Comparison of ENCODE assay signal across 19 mouse cellular contexts in genomic region chr19:53810584-53810983, GRCm38 (mm10).
DNase-seq lines count a peak whose midpoint lies in the region; ATAC-seq and TF ChIP-seq lines count a peak whose summit lies in the region.
"Had no signal": no experiment of that assay in that cellular context is flagged by ENCODE, and none has a peak within 500 bp of the region (broad histone marks: within the 10 kb centered on the region; RNA-seq: fewer than 3 reads in every experiment).

No protein-coding gene starts in this region.

- intact Hi-C loops in heart, adult 2 months (cut with DNase I) = no loop called here

- 0 out of 2 replicates have a peak, but pooled peaks have one; percentile 28 for ATAC-seq in kidney, embryonic 14.5 days (ENCODE audit: low FRiP score, low TSS enrichment)
- peak; percentile 12; the same call in 1 of the 2 replicates for ATAC-seq in lung, embryonic 14.5 days (ENCODE audit: insufficient read depth)
- ATAC-seq: midbrain, embryonic 13.5 days had no signal

- DNase-seq in heart, adult 2 months = no peak
- no peak for DNase-seq in heart, adult 18-20 months
- no peak for DNase-seq in kidney, postnatal 36 days
- DNase-seq in lung, embryonic 14.5 days = peak; percentile 71
- DNase-seq in lung, adult 2 months = no peak
- DNase-seq in urinary bladder, postnatal 25 days (ENCODE audit: low spot score) = no peak
- DNase-seq in cerebellum, adult 9-10 months = no peak
- DNase-seq: adrenal gland, adult 8-10 months; cerebellum, postnatal 14 days; embryo, embryonic 11 days; gastrocnemius, postnatal 25 days; kidney, adult 9 months; retina, postnatal 1 day; right cerebral cortex, postnatal 4 days had no signal

- no peaks in the 10 kb centered on the region for H3K27me3 ChIP-seq in heart, adult 2 months (ENCODE audit: control insufficient read depth, insufficient read depth, low read length)
- H3K27me3 ChIP-seq in kidney, embryonic 14.5 days (ENCODE audit: control insufficient read depth, insufficient read depth, low read length) = no peaks in the 10 kb centered on the region
- no peaks in the 10 kb centered on the region for H3K27me3 ChIP-seq in lung, embryonic 14.5 days (ENCODE audit: insufficient read depth, low read length)
- H3K27me3 ChIP-seq: embryonic facial prominence, embryonic 15.5 days; midbrain, embryonic 13.5 days had no signal

- peaks cover 33% of the 10 kb centered on the region for H3K4me1 ChIP-seq in heart, adult 2 months (ENCODE audit: control insufficient read depth, insufficient read depth, low read length)
- peaks cover 30% of the 10 kb centered on the region for H3K4me1 ChIP-seq in kidney, embryonic 14.5 days (ENCODE audit: control insufficient read depth, insufficient read depth, low read length)
- peaks cover 17% of the 10 kb centered on the region for H3K4me1 ChIP-seq in lung, embryonic 14.5 days (ENCODE audit: insufficient read depth)
- peaks cover 9% of the 10 kb centered on the region for H3K4me1 ChIP-seq in lung, adult 2 months (ENCODE audit: control insufficient read depth, insufficient read depth, low read length)

- TF ChIP-seq EP300 in heart, adult 2 months (IDR thresholded peaks at IDR 0.05; ENCODE audit: insufficient read depth, low read depth, low read length) = no peak

- no peaks in the 10 kb centered on the region for H3K9me3 ChIP-seq in kidney, embryonic 14.5 days (ENCODE audit: control insufficient read depth, low read length)
- H3K9me3 ChIP-seq in lung, embryonic 14.5 days (ENCODE audit: low read depth, low read length) = no peaks in the 10 kb centered on the region
- H3K9me3 ChIP-seq: embryonic facial prominence, embryonic 15.5 days; hindbrain, embryonic 10.5 days; midbrain, embryonic 13.5 days had no signal

- H3K27ac ChIP-seq in heart, adult 2 months = peak overlapping the region; percentile 78
- peak overlapping the region; percentile 45 for H3K27ac ChIP-seq in kidney, embryonic 14.5 days (ENCODE audit: low read depth, low read length)
- H3K27ac ChIP-seq in lung, embryonic 14.5 days (ENCODE audit: low read depth) = peak overlapping the region; percentile 82
- H3K27ac ChIP-seq: midbrain, embryonic 13.5 days had no signal

- no peak overlapping the region for H3K4me3 ChIP-seq in heart, adult 2 months
- H3K4me3 ChIP-seq in kidney, embryonic 14.5 days (ENCODE audit: low read length) = no peak overlapping the region
- no peak overlapping the region for H3K4me3 ChIP-seq in lung, embryonic 14.5 days (ENCODE audit: low read depth, low read length)
- no peak overlapping the region for H3K4me3 ChIP-seq in lung, adult 2 months (replicated peaks; ENCODE audit: extremely low read depth, low read depth, low read length)
- H3K4me3 ChIP-seq: embryonic facial prominence, embryonic 15.5 days; hindbrain, embryonic 10.5 days; midbrain, embryonic 13.5 days; myocyte had no signal

- no peak overlapping the region for H3K4me2 ChIP-seq in kidney, embryonic 14.5 days (replicated peaks; ENCODE audit: low read depth, low read length)
- peak overlapping the region; percentile 29 for H3K4me2 ChIP-seq in lung, embryonic 14.5 days
- H3K4me2 ChIP-seq: embryonic facial prominence, embryonic 15.5 days; midbrain, embryonic 13.5 days had no signal

- H3K79me2 ChIP-seq in heart, adult 2 months (replicated peaks; ENCODE audit: control insufficient read depth, insufficient read depth, low read length) = 0 out of 2 replicates have a peak, but pooled peaks cover 1% of the 10 kb centered on the region

- no peak for TF ChIP-seq CTCF in heart, adult 2 months (IDR thresholded peaks at IDR 0.05)
- TF ChIP-seq CTCF in lung, embryonic 14.5 days (IDR thresholded peaks at IDR 0.05; ENCODE audit: low read depth) = no peak
- no peak for TF ChIP-seq CTCF in lung, adult 2 months (IDR thresholded peaks at IDR 0.05; ENCODE audit: insufficient read depth, low read length)

- H3K36me3 ChIP-seq in heart, adult 2 months (ENCODE audit: control insufficient read depth, insufficient read depth, low read length) = peaks cover 23% of the 10 kb centered on the region
- H3K36me3 ChIP-seq in kidney, embryonic 14.5 days (ENCODE audit: control insufficient read depth, insufficient read depth, low read length) = no peaks in the 10 kb centered on the region
- H3K36me3 ChIP-seq in lung, embryonic 14.5 days (ENCODE audit: insufficient read depth) = no peaks in the 10 kb centered on the region
- H3K36me3 ChIP-seq: embryonic facial prominence, embryonic 15.5 days; hindbrain, embryonic 10.5 days; midbrain, embryonic 13.5 days had no signal

- no peak overlapping the region for H3K9ac ChIP-seq in heart, adult 2 months (ENCODE audit: low read depth, low read length)
- no peak overlapping the region for H3K9ac ChIP-seq in kidney, embryonic 14.5 days (ENCODE audit: low read depth, low read length)
- no peak overlapping the region for H3K9ac ChIP-seq in lung, embryonic 14.5 days
- H3K9ac ChIP-seq: embryonic facial prominence, embryonic 15.5 days; midbrain, embryonic 13.5 days had no signal

- WGBS in heart, adult 2 months = 36% methylated on average over 3 of the region's 3 CpGs
- WGBS in kidney, embryonic 14.5 days = 42% methylated on average over 3 of the region's 3 CpGs
- 30% methylated on average over 3 of the region's 3 CpGs for WGBS in lung, embryonic 14.5 days
- WGBS in lung, adult 2 months = 45% methylated on average over 3 of the region's 3 CpGs

- TF ChIP-seq POLR2A in heart, adult 2 months (IDR thresholded peaks at IDR 0.05; ENCODE audit: insufficient read depth, low read depth, low read length) = no peak
- TF ChIP-seq POLR2A in lung, adult 2 months (IDR thresholded peaks at IDR 0.05; ENCODE audit: borderline replicate concordance, extremely low read depth, low read depth, low read length) = no peak
